Mouse (Mus musculus) C2C12 (cell line): ENCODE results near the gene Rcsd1.

Experiments used
- CEBPB ChIP-seq: IDR thresholded peaks from one replicate; pipeline ENCODE4 v1.6.1; 2011; ENCODE audit warnings: low read depth, mild to moderate bottlenecking, control low read depth, moderate library complexity
- CTCF ChIP-seq: IDR thresholded peaks from one replicate; pipeline ENCODE4 v1.5.1; 2011; ENCODE audit not compliant: control insufficient read depth, insufficient read depth, insufficient read length
- MAX ChIP-seq: IDR thresholded peaks from one replicate; pipeline ENCODE4 v1.6.1; 2011; ENCODE audit warnings: mild to moderate bottlenecking, control low read depth
- MYOD1 ChIP-seq: IDR thresholded peaks from one replicate; pipeline ENCODE4 v1.6.1; 2011; ENCODE audit warnings: low read depth; ENCODE audit not compliant: control insufficient read depth, insufficient read length

DNA sequence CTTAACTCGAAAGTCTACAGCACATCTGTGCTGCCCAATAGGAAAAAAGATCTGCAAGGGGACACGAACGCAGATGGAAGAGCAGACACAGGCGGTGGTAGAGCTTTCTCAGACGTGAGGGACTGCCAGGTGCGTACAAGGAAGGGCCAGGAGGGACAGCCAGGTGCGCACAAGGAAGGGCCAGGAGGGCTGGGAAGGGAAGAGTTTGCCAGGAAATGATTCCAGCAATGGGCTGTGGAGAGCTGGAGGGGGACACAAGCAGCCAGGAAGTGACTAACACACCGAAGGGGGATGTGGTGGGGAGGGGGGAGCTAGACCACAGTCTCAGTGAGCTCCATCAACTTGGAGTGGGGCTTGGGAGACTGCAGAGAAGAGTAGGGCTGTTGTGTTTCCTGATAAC is 79.6 kb downstream of the Rcsd1 start:
- TF ChIP-seq CEBPB = no peak
- TF ChIP-seq CTCF = no peak
- no peak for TF ChIP-seq MYOD1
- no peak for TF ChIP-seq MAX
